Mouse (Mus musculus) spleen, adult 2 months (tissue): ENCODE measurements around the gene Gm44579. TPM values are rescaled to one million over a fixed set of nuclear protein-coding genes. Genes with fewer than 3 reads are reported as not detected.

Experiments
- DNase-seq, 2 experiments: peaks; one replicate each; pipeline versions ENCODE4 v3.0.0 to v3.0.0-alpha.2; 2012 to 2021; ENCODE audit warnings: low spot score in 2 of 2, low read depth in 1 of 2
- H3K27ac ChIP-seq: fragments of 200-500 bp; 2 replicates; pipeline ENCODE4 v1.5.1; 2012; ENCODE audit warnings: low read length, inconsistent platforms; ENCODE audit not compliant: insufficient read depth
- H3K27me3 ChIP-seq: fragments of 200-500 bp; 2 replicates; pipeline ENCODE4 v1.6.1; 2012; ENCODE audit warnings: mild to moderate bottlenecking, moderate library complexity, low read length, inconsistent platforms; ENCODE audit not compliant: control insufficient read depth, insufficient read depth
- H3K36me3 ChIP-seq: fragments of 200-500 bp; 2 replicates; pipeline ENCODE4 v1.6.1; 2012; ENCODE audit warnings: mild to moderate bottlenecking, low read length, inconsistent platforms; ENCODE audit not compliant: control insufficient read depth, insufficient read depth
- H3K4me1 ChIP-seq: fragments of 200-500 bp; 2 replicates; pipeline ENCODE4 v1.6.1; 2011; ENCODE audit warnings: inconsistent platforms; ENCODE audit not compliant: control insufficient read depth, insufficient read depth, insufficient read length
- H3K4me3 ChIP-seq: fragments of 200-500 bp; 2 replicates; pipeline ENCODE4 v1.5.1; 2011; ENCODE audit warnings: mild to moderate bottlenecking, inconsistent platforms; ENCODE audit not compliant: insufficient read depth, insufficient read length; ENCODE audit errors: extremely low read depth
- CTCF ChIP-seq: fragments of 200-500 bp; IDR thresholded peaks from 2 replicates; pipeline ENCODE4 v1.5.1; 2011; ENCODE audit warnings: mild to moderate bottlenecking, inconsistent platforms; ENCODE audit not compliant: insufficient read depth, insufficient read length, insufficient replicate concordance; ENCODE audit errors: extremely low read depth
- POLR2A ChIP-seq: fragments of 200-500 bp; IDR thresholded peaks from 2 replicates; pipeline ENCODE4 v1.6.1; 2011; ENCODE audit warnings: low read depth, low read length, inconsistent platforms
- WGBS: fragments of 180-500 bp; shearing (Covaris S2); methylation state at CpG from one replicate; pipeline ENCODE4 v1.1.7; 2018; 5-methylcytosine and 5-hydroxymethylcytosine counted together
- polyA plus RNA-seq: library from polyadenylated mRNA; depleted of rRNA; stranded (reverse); fragments of >200 nt; gene quantifications from 2 replicates; pipeline ENCODE4 v1.2.3, GENCODE M21; 2012

The Gm44579 gene
- polyA plus RNA-seq, 1 experiment = not detected

GRCm38 (mm10) chr15:98170365-98170764 is 50.4 kb downstream of the Gm44579 start:
- Histone ChIP-seq H3K4me1 (peaks cover 7% of the 10 kb centered on the region), H3K36me3 (no peaks in the 10 kb centered on the region), H3K4me3 (no peak overlapping the region), H3K27ac (no peak overlapping the region), H3K27me3 (peaks cover 19% of the 10 kb centered on the region)
- DNase-seq = no peak
- 12% methylated on average over 7 of the region's 7 CpGs for WGBS
- TF ChIP-seq CTCF = no peak
- no peak for TF ChIP-seq POLR2A

- Histone ChIP-seq H3K27ac (no peak overlapping the region), H3K36me3 (no peaks in the 10 kb centered on the region), H3K4me1 (peaks cover 7% of the 10 kb centered on the region), H3K27me3 (peaks cover 19% of the 10 kb centered on the region), H3K4me3 (no peak overlapping the region)
- 7% methylated on average over 19 of the region's 19 CpGs for WGBS
- TF ChIP-seq CTCF = no peak
- no peak for TF ChIP-seq POLR2A
- no peak for DNase-seq
Observed at GRCm38 (mm10) chr15:98168622-98169004, 52.2 kb downstream of the Gm44579 start.

DNA sequence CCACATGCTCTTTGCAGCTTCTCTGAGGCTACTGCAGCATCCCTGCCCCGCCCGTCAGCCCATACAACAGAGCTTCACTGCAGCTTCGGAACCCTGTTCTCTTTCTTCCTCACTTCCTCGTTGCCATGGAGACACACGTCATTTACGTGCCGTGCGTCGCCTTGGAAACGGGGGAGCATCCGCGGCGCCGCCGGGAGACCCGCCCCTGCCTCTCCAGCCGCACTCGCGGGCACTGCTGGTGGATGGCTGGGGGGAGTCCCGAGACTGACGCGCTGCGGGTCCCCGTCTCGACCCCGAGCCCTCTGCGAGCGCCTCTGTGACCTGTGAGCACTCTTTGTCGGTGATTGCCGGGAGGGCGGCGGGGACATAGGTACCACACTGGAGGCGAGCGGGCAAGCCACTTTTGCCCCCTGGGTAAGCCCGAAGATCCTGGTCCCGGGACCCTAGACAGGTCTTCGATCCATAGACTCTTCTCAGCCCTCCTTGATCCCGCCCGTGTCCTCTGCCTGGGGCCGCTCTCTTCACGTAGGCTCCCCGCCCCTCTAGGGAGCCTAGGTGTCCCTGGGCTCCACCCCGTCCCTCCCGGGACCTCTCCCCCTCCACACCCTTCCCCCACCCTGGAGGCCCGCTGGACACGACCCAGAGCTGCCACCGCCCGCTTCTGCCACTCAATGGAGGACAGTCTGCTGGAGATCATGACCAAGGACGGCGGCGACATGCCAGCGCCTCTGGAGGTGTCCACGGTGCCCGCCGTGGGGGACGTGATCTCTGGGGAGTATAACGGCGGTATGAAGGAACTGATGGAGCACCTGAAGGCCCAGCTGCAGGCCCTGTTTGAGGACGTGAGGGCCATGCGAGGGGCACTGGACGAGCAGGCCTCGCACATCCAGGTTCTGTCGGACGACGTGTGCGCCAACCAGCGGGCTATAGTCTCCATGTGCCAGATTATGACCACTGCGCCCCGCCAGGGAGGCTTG is 52.8 kb downstream of the Gm44579 start:
- WGBS = 6% methylated on average over 69 of the region's 69 CpGs
- Histone ChIP-seq H3K27me3 (peaks cover 19% of the 10 kb centered on the region), H3K27ac (no peak overlapping the region), H3K4me3 (peak overlapping the region; percentile 44; the same call in 1 of the 2 replicates), H3K4me1 (peaks cover 7% of the 10 kb centered on the region), H3K36me3 (no peaks in the 10 kb centered on the region)
- TF ChIP-seq CTCF (no peak), POLR2A (no peak)
- DNase-seq = peak; percentile 54 to 66

DNA sequence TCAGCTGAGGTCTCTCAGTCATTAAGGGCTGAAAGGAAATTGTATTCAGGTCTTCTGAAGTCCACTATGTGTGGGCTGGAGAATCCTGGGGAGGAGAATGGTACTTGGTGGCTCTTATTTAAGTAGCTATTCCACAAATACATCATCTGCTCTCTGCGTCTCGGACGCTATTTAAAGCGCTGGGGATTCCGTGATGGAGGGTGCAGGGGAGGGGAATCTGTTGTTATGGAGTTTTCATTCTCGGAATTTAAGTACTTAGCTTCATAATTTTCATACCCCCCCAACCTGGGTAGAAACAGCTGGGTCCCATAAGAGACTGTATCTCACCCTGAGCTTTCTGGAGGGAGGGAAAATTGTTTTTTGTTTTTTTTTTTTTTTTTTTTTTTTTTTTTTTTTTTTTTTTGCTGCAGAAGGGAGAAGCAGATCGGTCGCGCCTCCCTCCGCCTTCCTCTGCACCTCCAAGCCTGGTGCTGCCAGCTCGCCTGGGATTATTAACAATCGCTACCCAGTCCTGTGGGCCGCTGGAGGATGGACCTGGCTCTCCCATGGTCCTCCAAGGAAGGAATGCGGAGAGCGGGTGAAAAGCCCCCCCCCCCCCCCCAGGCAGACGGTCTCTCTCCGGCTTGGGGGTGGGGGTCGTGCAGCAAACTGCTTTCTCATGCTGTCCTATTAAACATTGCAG is 53.7 kb downstream of the Gm44579 start, which contains the start of gene Ccdc184:
Gene Ccdc184 (plus strand): TSS at position 196 of the 682 bp plus-strand sequence.
- WGBS = 7% methylated on average over 18 of the region's 18 CpGs
- TF ChIP-seq CTCF (no peak), POLR2A (no peak)
- Histone ChIP-seq H3K36me3 (no peaks in the 10 kb centered on the region), H3K4me1 (peaks cover 7% of the 10 kb centered on the region), H3K27ac (no peak within 1 kb of the TSS), H3K27me3 (peaks cover 19% of the 10 kb centered on the region), H3K4me3 (peak within 1 kb of the TSS; percentile 44; the same call in 1 of the 2 replicates)
- DNase-seq = no peak

- H3K36me3 ChIP-seq = no peaks in the 10 kb centered on the region
- TF ChIP-seq POLR2A = no peak
- no peak for TF ChIP-seq CTCF
- H3K27me3 ChIP-seq = peaks cover 19% of the 10 kb centered on the region
- H3K27ac ChIP-seq = no peak within 1 kb of the TSS
- DNase-seq = no peak
- H3K4me3 ChIP-seq = no peak within 1 kb of the TSS
- WGBS = 85% methylated on average over 5 of the region's 5 CpGs
- peaks cover 7% of the 10 kb centered on the region for H3K4me1 ChIP-seq
Observed at GRCm38 (mm10) chr15:98165525-98165924, 55.3 kb downstream of the Gm44579 start, which contains the start of gene Asb8. Gene Asb8 (minus strand): TSS chr15:98165625.

DNA sequence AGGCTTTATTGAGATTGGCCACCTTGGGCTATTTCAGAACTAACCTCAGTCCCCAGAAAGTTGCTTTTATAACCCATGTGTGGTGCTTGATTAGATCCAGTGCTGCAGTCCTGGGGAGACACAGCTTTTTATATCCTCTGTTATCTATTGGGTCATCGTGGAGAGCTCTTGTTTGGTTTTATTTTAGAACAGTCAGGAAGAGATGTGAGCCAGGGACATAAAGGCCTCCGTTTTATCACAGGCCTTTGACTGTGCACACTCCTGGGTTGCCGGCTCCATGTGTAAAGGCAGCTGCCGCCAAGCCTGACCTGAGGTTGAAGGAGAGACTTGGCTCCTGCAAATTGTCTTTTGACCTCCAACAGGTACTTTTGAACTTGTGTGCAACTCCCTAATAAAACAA is 58.2 kb downstream of the Gm44579 start:
- peaks cover 4% of the 10 kb centered on the region for H3K4me1 ChIP-seq
- no peaks in the 10 kb centered on the region for H3K36me3 ChIP-seq
- H3K27me3 ChIP-seq = peaks cover 6% of the 10 kb centered on the region
- TF ChIP-seq CTCF (no peak), POLR2A (no peak)
- 75% methylated on average over 4 of the region's 4 CpGs for WGBS
- DNase-seq = no peak
- H3K4me3 ChIP-seq = no peak overlapping the region
- no peak overlapping the region for H3K27ac ChIP-seq
